Mouse (Mus musculus) MEL-GATA-1-ER (cell line): Measurements from ENCODE around the gene Acsl3.
A peak's percentile ranks its signal among the peaks of the same experiment; 100 is the strongest.

ENCODE experiments used
- DNase-seq: peaks from one replicate; pipeline ENCODE4 v3.0.0-alpha.2; 2012; ENCODE audit warnings: low read depth; ENCODE audit errors: extremely low read depth

The Acsl3 gene

GRCm38 (mm10) chr1:78684128-78684527 lies 26.5 kb downstream of the Acsl3 start:
- no peak for DNase-seq

DNA sequence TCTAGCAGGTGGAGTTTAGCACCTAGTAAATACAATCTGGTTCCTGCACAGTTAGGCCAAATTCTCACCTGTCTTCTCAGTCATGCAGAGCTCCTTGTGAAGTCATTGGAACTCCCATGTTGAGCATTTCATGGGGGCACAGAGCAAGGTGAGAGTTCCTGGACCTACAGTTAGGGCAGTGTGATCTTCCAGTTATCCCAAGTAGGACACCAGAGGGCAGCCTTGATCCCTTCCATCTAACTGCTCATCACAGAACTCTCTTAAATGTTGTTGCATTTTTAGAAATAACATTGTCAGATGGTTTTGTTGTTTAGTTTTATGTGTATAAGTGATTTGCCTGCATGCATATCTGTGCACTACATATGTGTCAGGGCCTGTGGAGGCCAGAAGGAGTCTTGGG lies 29.2 kb downstream of the Acsl3 start:
- no peak for DNase-seq

- no peak for DNase-seq
These were observed 30.5 kb downstream of the Acsl3 start for GRCm38 (mm10) chr1:78688149-78688548.

- no peak for DNase-seq
These were observed 37.1 kb downstream of the Acsl3 start for GRCm38 (mm10) chr1:78694503-78695258.

DNA sequence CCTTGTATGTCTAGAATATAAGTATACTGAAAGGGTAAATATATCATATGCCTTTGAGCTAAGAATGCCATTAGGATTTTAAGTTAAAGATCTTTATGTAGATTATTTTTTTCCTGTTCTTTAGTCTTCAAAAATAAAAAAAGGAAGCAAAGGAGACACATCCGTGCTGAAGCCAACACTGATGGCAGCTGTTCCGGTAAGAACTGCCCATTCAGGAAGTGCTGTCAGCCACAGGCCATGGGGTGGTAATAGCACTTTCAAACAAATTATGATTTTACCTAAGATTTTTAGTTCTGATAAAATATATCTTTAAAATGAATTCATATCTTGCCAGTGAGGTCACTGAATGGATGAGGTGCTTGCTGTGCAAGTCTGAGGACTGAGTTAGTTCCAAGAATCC lies 38.7 kb downstream of the Acsl3 start:
- no peak for DNase-seq

GRCm38 (mm10) chr1:78696903-78697302 lies 39.3 kb downstream of the Acsl3 start:
- no peak for DNase-seq

- no peak for DNase-seq
These were observed 40.5 kb downstream of the Acsl3 start for GRCm38 (mm10) chr1:78698138-78698537.

GRCm38 (mm10) chr1:78701740-78702139 lies 44.1 kb downstream of the Acsl3 start:
- DNase-seq = no peak

- no peak for DNase-seq
These were observed 44.8 kb downstream of the Acsl3 start for GRCm38 (mm10) chr1:78702282-78702963.

DNA sequence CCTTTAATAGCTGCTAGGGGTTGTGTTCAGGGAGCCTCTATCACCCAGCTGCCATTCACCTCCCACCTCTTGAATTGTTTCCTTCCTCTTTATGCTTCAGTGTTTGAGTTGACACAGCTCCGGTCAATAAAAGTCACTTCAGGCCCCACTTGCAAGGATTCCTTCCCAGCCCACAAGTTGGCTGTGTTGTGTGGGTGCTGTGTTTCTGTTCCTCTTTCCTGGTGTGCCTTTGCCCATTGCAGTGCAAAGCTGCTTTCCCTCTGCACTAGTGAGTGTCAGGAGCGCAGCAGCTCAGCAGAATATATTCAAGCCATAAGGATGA lies 45.3 kb downstream of the Acsl3 start:
- DNase-seq = no peak

- DNase-seq = no peak
These were observed 48.7 kb downstream of the Acsl3 start for GRCm38 (mm10) chr1:78706338-78706737.

DNA sequence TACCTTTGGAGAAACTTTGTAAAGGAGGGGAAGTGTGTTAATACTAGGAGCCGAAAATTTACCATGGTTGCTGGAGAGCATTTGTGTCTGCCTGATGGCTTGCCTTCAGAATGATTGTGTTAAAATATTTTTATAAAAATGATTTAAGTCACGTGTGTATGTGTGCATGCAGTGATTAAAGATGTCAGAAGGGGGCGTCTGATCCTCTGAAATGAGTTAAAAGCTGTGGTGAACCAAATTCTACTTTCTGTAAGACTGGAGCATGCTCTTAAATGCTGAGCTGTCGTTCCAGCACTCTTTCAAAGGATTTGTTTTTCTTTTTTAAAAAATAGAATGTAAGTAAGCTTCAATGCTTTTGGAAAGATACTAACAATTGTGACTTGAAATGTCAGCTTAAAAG lies 49.7 kb downstream of the Acsl3 start:
- peak; percentile 12 for DNase-seq

- DNase-seq = no peak
These were observed 52.4 kb downstream of the Acsl3 start for GRCm38 (mm10) chr1:78710026-78710425.

DNA sequence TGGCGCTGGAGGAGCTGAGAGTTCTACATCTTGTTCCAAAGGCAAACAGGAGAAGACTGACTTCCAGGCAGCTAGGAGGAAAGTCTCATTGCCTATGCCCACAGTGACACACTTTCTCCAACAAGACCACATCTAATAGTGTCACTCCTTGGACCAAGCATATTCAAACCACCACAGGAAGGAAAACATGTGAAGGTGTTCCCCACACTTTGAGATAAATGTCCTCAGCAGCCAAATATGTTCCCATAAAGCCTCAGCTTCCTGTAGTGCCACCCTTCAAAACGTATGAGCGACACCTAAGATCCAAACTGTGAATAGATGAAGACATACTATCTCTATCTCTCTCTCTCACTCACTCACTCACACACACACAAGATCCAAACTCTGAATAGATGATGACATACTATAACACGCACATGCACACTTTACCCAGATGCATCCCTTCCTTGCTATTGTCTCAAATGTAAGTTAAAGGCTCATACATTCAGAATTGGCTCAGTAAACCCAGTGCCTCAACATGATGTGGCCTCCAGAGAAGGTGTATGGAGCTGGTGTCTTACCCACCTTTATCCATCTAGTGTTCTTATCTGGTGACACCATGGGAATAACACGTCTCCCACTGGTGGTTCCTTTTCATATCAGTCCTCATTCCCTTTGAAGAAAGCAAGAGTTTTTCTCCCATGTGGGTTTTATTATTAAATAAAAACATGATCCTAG lies 53.1 kb downstream of the Acsl3 start:
- no peak for DNase-seq

DNA sequence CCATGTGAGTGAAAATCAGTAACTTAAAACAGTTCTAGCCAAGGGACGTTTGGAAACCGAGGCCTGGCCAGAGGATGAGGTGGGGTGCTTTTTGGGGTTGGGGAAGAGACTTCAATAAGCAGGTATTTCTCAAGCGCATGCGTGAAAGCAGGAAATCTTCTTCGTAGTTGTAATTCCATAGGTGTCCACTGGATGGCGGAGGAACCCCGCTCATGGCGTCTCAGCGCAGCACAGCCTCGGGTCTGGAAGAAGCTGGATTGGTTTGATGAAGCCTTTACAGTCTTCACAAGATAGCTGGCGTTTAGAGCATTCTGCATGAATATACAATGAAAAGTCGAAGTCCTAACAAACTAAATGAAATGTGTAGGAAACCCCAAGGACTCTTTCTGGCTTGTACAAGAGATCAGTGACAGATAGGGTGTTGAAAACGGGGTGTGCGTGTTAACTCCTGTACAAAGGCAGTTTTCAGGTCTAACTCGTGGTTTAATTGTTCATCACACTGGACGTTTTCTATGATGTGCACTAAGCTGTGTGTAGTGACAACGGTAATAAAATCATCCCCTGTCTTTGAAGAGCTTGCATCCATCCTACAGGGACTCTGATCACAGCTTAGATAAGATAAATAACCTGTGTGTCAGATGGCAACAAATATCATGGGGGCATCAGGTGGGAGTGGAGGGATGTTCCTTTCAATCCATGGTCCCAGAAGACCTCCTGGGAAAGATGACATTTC lies 67.0 kb downstream of the Acsl3 start:
- peak; percentile 62 for DNase-seq

DNA sequence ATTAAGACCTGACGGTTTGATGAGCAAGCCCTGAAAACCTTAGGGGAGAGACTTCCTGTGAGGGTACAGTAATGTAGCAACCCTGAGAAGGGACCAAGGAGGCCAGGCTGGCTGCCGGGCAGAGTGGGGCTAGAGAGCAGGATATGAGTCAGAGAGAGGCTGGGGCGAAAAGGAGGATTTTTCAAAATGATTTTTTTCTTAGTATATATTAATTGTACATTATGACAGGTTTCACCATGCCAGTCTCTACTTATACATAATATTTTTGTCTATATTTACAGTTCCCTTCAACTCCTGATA lies 67.5 kb downstream of the Acsl3 start:
- no peak for DNase-seq

GRCm38 (mm10) chr1:78725617-78726223 lies 68.1 kb downstream of the Acsl3 start:
- DNase-seq = no peak

GRCm38 (mm10) chr1:78730114-78730720 lies 72.6 kb downstream of the Acsl3 start:
- DNase-seq = no peak

GRCm38 (mm10) chr1:78732290-78732689 lies 74.7 kb downstream of the Acsl3 start:
- DNase-seq = no peak

GRCm38 (mm10) chr1:78734261-78735000 lies 76.8 kb downstream of the Acsl3 start:
- DNase-seq = no peak
